Mouse (Mus musculus) gonadal fat pad, adult 2 months (tissue): ENCODE data around the gene 1700017B05Rik. TPM values are rescaled to one million over a fixed set of nuclear protein-coding genes. Genes with fewer than 3 reads are reported as not detected.
"Not testable (repeated sequence)": the region's sequence is repeated elsewhere in the genome, so short reads cannot be mapped to it uniquely, and the experiment has no call there.

Experiments used
- DNase-seq: peaks from one replicate; pipeline ENCODE4 v3.0.0-alpha.2; 2012; ENCODE audit warnings: low read depth
- polyA plus RNA-seq: library from polyadenylated mRNA; depleted of rRNA; stranded (reverse); fragments of >200 nt; gene quantifications from 2 replicates; pipeline ENCODE4 v1.2.3, GENCODE M21; 2012

1700017B05Rik gene
- polyA plus RNA-seq, 1 experiment = 8.2 TPM

GRCm38 (mm10) chr9:57248030-57248942 lies 14.1 kb downstream of the 1700017B05Rik start:
- no peak for DNase-seq

- no peak for DNase-seq
Measured at GRCm38 (mm10) chr9:57247201-57247671, 15.2 kb downstream of the 1700017B05Rik start.

GRCm38 (mm10) chr9:57246482-57246881 lies 15.9 kb downstream of the 1700017B05Rik start:
- DNase-seq = no peak

- no peak for DNase-seq
Measured at GRCm38 (mm10) chr9:57244106-57244685, 18.2 kb downstream of the 1700017B05Rik start.

- no peak for DNase-seq
Measured at GRCm38 (mm10) chr9:57242916-57243315, 19.5 kb downstream of the 1700017B05Rik start.

- DNase-seq = no peak
Measured at GRCm38 (mm10) chr9:57241111-57241510, 21.3 kb downstream of the 1700017B05Rik start.

- no peak for DNase-seq
Measured at GRCm38 (mm10) chr9:57238220-57238619, 24.2 kb downstream of the 1700017B05Rik start.

- DNase-seq = no peak
Measured at GRCm38 (mm10) chr9:57237705-57238104, 24.7 kb downstream of the 1700017B05Rik start.

- no peak for DNase-seq
Measured at GRCm38 (mm10) chr9:57236256-57236655, 26.2 kb downstream of the 1700017B05Rik start, which contains the start of gene Trcg1. TSS of gene Trcg1 (plus strand) at chr9:57236556.

GRCm38 (mm10) chr9:57233767-57234166 lies 28.6 kb downstream of the 1700017B05Rik start:
- DNase-seq = no peak

GRCm38 (mm10) chr9:57233142-57233541 lies 29.3 kb downstream of the 1700017B05Rik start:
- DNase-seq = no peak

- DNase-seq = no peak
Measured at GRCm38 (mm10) chr9:57232341-57232940, 30.0 kb downstream of the 1700017B05Rik start.

GRCm38 (mm10) chr9:57231536-57232255 lies 30.7 kb downstream of the 1700017B05Rik start:
- DNase-seq = no peak

GRCm38 (mm10) chr9:57230146-57230783 lies 32.1 kb downstream of the 1700017B05Rik start:
- no peak for DNase-seq

GRCm38 (mm10) chr9:57229726-57230125 lies 32.7 kb downstream of the 1700017B05Rik start:
- no peak for DNase-seq

GRCm38 (mm10) chr9:57228186-57228585 lies 34.2 kb downstream of the 1700017B05Rik start:
- no peak for DNase-seq

- no peak for DNase-seq
Measured at GRCm38 (mm10) chr9:57227203-57227602, 35.2 kb downstream of the 1700017B05Rik start.

GRCm38 (mm10) chr9:57226628-57227122 lies 35.7 kb downstream of the 1700017B05Rik start:
- not testable (repeated sequence) for DNase-seq

- DNase-seq = no peak
Measured at GRCm38 (mm10) chr9:57225780-57226627, 36.4 kb downstream of the 1700017B05Rik start.

GRCm38 (mm10) chr9:57223341-57223740 lies 39.1 kb downstream of the 1700017B05Rik start:
- no peak for DNase-seq
